Mouse (Mus musculus): ENCODE measurements around the gene Ddost. TPM values are rescaled to one million over a fixed set of nuclear protein-coding genes. Genes with fewer than 3 reads are reported as not detected.

The Ddost gene
- 203 and 212 TPM in 2 replicates for polyA plus RNA-seq (2015; fragmentation: Nextera tagmentation; extraction: Ambion mirVana)

DNA sequence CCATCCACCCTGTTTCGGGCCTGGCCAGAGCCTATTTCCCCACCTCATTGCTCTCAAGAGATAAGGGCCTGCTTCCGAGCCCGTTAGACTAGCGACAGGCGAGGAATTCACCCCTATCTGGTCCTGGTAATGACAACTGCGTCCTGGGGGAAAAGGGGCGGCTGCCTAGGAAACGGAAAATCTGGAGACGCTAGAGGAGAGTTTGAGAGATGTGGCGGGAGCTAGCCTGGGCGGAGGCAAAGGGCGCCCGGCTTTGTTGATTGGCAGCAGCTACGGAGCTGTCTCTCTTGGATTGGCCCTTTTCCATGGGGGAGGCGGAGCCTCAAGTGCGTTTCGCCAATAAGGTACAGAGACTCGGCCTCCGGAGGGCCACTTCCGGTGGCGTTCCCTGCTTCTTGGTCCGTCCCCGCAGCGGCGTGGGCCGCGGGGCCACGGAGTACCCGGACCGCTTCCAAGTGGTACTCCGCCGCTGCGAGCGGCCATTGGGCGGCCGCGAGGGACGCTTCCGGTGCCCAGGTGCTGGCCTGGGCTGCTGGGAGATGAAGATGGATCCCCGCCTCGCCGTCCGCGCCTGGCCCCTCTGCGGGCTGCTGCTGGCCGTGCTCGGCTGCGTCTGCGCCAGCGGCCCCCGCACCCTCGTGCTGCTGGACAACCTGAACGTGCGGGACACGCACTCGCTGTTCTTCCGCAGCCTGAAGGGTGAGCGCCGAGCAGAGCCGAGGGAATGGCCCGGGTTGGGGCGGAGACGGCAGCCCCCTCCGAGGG is at the start of gene Ddost:
Ddost (plus strand) TSS at position 391 of the 765 bp plus-strand sequence.
- H3K9ac ChIP-seq = peak within 1 kb of the TSS; percentile 96
- H3K4me1 ChIP-seq = peaks cover 33% of the 10 kb centered on the region
- peak within 1 kb of the TSS; percentile 91 for H3K4me2 ChIP-seq
- WGBS = under 1% methylated on average over 59 of the region's 64 CpGs
- no peaks in the 10 kb centered on the region for H3K9me3 ChIP-seq
- peak within 1 kb of the TSS; percentile 85 for H3K27ac ChIP-seq
- H3K27me3 ChIP-seq (replicated peaks) = no peaks in the 10 kb centered on the region
- peak; percentile 99 for ATAC-seq (replicated peaks)
- H3K4me3 ChIP-seq = peak within 1 kb of the TSS; percentile 99
- H3K36me3 ChIP-seq (replicated peaks) = peaks cover 4% of the 10 kb centered on the region; the same call in 1 of the 2 replicates

DNA sequence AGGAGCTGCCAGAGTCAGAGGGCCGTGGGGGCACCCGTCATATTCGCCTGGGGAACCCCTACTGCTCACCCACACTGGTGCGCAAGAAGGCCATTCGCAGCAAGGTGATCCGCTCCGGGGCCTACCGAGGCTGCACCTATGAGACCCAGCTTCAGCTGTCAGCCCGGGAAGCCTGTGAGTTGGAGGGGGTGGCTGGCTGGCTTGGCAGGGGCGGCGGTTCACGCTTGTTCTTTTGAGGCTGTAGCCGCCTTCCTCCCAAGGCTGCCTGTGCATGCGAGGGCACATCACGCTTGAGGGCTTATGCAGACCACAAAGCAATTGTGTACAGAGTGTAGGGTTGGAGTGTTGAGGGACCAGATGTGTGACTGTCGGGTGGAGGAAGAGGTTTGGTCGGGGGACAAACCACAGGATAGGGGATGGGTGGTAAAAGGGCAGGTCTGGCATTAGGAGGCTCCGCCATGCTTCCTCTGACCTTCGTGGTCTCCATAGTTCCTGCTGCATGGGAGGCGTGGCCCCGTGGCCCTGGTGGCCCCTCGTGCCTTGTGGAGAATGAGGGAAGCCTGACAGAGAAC is 47.3 kb upstream of the Ddost start:
- Histone ChIP-seq H3K4me1 (peaks cover 14% of the 10 kb centered on the region), H3K27me3 (replicated peaks) (peaks cover 3% of the 10 kb centered on the region; the same call in 1 of the 2 replicates), H3K4me2 (no peak overlapping the region), H3K4me3 (no peak overlapping the region), H3K9ac (no peak overlapping the region), H3K27ac (no peak overlapping the region), H3K36me3 (replicated peaks) (no peaks in the 10 kb centered on the region), H3K9me3 (no peaks in the 10 kb centered on the region)
- 82% methylated on average over 22 of the region's 22 CpGs for WGBS
- no peak for ATAC-seq (replicated peaks)

DNA sequence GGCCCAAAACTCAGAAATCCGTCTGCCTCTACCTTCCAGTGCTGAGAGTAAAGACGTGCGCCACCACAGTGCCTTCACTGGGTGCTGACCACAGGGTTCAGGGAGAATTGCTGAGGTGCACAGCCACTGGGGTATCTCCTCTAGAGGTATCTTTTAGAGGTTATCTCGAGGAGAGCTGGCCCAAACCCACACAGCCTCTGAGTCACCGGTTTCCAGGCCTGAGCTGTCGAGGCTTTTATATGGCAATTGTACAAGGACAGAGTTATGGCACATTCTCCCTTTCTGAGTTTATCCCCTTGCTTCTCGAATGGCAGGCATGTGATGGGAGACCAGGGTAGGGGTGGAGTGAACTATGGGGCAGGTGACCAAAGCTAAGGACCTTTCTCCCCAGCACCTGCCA is 45.9 kb upstream of the Ddost start:
- Histone ChIP-seq H3K4me1 (peaks cover 12% of the 10 kb centered on the region), H3K9ac (no peak overlapping the region), H3K4me3 (no peak overlapping the region), H3K4me2 (no peak overlapping the region), H3K27ac (no peak overlapping the region), H3K27me3 (replicated peaks) (peaks cover 5% of the 10 kb centered on the region; the same call in 1 of the 2 replicates), H3K36me3 (replicated peaks) (no peaks in the 10 kb centered on the region), H3K9me3 (no peaks in the 10 kb centered on the region)
- no peak for ATAC-seq (replicated peaks)
- 90% methylated on average over 7 of the region's 7 CpGs for whole genome bisulfite sequencing

DNA sequence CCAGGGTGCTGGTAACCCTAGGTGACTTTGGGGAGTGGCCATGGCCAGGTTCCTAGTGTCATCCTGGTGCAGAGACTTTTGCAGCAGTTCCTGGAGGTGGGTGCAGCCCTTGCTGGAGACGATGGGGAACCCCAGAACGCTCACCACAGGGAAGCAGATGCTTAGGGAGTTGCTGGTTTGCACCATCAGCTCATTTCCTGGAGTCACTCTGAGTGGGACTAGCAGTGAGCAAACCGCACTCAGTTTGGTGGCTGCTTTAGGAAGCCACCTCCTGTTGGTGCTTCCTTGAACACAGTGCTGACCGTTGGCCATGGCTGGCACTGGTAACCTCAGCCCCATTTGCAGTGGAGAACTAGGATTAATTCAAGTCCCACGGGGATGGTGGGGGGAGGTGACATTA is 45.0 kb upstream of the Ddost start:
- H3K4me3 ChIP-seq = no peak overlapping the region
- no peaks in the 10 kb centered on the region for H3K9me3 ChIP-seq
- peaks cover 12% of the 10 kb centered on the region for H3K4me1 ChIP-seq
- H3K27me3 ChIP-seq (replicated peaks) = 0 out of 2 replicates have a peak, but pooled peaks cover 9% of the 10 kb centered on the region
- 83% methylated on average over 5 of the region's 5 CpGs for WGBS
- no peak overlapping the region for H3K27ac ChIP-seq
- no peak overlapping the region for H3K4me2 ChIP-seq
- no peak for ATAC-seq (replicated peaks)
- H3K36me3 ChIP-seq (replicated peaks) = no peaks in the 10 kb centered on the region
- no peak overlapping the region for H3K9ac ChIP-seq

DNA sequence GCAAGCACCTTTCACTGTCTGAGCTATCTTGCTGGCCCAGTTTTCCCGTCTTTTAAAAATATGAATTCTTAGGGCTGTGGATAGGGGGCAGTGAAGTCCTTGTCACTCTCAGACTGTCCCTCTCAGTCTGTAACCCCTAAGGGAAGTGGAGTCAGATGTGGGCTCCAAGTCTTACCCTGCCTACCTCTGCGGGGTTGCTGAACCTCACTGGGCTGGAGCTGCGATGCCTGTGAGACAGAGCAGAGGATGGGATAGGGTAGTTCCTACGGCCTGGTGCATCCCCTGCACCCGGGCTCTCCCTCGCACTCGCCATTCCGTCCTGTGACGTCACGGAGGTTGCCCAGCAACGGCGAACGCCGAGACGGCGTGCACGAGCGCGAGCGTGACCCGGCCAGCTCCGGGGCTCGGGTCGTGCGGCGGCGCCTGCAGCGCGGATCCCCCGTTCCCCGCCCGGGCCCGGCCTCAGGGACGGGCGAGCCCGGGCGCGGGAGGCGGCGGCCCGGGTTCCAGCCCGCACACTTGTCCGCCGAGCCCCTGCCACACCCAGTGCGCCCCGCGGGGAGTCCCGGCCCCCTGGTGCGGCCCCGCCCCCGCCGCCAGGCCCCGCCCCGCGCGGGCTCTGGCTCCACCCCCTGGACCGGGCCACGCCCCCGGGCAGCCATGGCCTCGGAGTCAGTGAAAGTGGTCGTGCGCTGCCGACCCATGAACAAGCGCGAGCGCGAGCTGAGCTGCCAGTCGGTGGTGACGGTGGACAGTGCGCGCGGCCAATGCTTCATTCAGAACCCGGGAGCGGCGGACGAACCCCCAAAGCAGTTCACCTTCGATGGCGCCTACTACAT is 42.5 kb upstream of the Ddost start:
- Histone ChIP-seq H3K36me3 (replicated peaks) (no peaks in the 10 kb centered on the region), H3K9me3 (no peaks in the 10 kb centered on the region), H3K27ac (peak overlapping the region; percentile 76), H3K4me2 (peak overlapping the region; percentile 94), H3K9ac (peak overlapping the region; percentile 44), H3K4me1 (peaks cover 12% of the 10 kb centered on the region), H3K4me3 (peak overlapping the region; percentile 75), H3K27me3 (replicated peaks) (0 out of 2 replicates have a peak, but pooled peaks cover 10% of the 10 kb centered on the region)
- ATAC-seq (replicated peaks) = peak; percentile 91
- under 1% methylated on average over 77 of the region's 78 CpGs for WGBS

DNA sequence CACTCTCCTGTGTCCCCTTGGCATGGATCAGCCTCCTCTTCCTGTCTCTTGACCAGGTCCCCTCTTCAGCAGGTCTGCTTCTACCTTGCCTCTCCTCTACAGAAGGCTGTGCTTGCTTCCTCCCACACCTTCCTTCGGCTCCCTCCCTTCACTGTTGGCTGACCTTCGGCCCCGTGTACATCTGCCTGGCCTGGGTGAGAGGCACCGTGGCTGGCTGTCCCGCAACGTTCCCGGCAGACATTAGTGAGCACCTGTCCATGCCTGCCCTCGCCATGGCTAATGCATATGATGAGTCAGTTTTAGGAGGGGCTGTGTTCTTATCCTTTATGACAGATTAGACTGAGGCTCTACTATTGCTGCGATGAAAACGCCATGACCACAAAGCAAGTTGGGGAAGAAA is 36.7 kb upstream of the Ddost start:
- ATAC-seq (replicated peaks) = no peak
- H3K27ac ChIP-seq = no peak overlapping the region
- no peak overlapping the region for H3K4me2 ChIP-seq
- H3K4me3 ChIP-seq = no peak overlapping the region
- no peaks in the 10 kb centered on the region for H3K36me3 ChIP-seq (replicated peaks)
- peaks cover 11% of the 10 kb centered on the region for H3K4me1 ChIP-seq
- 92% methylated on average over 10 of the region's 10 CpGs for WGBS
- 0 out of 2 replicates have a peak, but pooled peaks cover 10% of the 10 kb centered on the region for H3K27me3 ChIP-seq (replicated peaks)
- H3K9ac ChIP-seq = no peak overlapping the region
- H3K9me3 ChIP-seq = no peaks in the 10 kb centered on the region

DNA sequence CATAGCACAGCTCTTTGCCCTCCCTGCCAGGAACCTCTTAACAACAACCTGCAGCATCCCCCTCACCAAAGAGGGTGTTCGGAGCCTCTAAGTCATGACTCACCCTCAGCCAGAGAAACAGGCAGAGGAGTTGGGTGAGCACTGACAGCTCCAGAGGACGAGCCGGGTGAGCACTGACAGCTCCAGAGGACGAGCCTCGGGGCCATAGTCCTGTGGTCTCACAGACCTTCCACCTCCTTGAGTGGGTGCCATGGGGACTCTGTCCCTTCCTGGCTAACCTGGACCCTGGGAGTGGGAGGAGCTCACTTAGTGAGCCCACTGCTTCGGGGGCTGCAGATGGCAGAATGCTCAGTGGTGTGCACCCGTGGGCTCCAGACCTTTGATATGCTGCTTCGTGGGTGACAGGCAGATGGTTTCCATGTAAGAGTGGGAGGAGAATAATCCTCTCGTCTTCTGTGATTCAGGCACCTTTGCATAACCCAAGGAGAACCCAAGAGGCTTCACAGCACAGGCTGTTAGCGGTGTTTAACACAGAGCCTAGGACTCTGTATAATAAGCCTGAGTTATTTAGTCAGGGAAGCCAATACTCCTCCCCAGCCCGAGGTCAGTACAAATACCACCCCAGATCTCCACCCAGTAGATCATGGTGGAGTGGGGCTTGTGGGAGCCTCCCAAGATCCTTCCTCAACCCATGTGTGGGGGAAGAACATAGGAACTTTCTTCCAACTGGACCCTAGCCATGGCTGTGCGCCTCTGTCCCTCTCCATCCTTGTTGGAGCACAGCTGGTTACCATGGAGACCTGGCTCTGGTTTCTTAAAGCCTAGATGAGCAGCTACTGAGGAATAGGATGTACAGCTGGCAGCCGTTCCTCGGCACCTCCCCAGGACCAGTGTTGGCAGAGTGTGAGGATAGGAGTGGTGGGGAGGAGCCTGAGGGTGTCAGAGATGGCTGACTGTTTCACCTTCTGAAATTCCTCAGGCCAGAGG is 32.2 kb upstream of the Ddost start:
- H3K36me3 ChIP-seq (replicated peaks) = no peaks in the 10 kb centered on the region
- no peak overlapping the region for H3K9ac ChIP-seq
- H3K4me2 ChIP-seq = no peak overlapping the region
- H3K4me1 ChIP-seq = peaks cover 9% of the 10 kb centered on the region; the same call in 1 of the 2 replicates
- H3K9me3 ChIP-seq = no peaks in the 10 kb centered on the region
- no peaks in the 10 kb centered on the region for H3K27me3 ChIP-seq (replicated peaks)
- H3K4me3 ChIP-seq = no peak overlapping the region
- no peak overlapping the region for H3K27ac ChIP-seq
- no peak for ATAC-seq (replicated peaks)
- WGBS = 70% methylated on average over 14 of the region's 14 CpGs

DNA sequence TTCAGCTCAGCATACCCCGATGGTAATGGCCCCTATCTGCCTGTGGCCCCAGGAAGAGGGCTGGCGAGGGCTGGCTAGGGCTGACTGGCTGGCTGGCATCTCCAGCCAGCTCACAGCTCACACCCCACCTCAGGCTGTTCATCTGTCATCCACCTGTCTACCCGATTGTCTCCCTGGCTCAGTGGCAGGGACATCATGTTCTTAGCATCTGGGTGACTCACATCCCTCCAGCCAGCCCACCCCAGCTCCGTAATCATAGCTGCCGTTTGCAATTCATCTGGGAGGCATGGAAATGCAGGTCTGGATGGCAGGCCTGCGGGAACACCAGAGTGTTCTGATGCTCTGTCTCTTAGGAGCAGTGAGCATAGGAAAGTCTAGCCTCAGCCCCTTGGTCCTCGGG is 26.2 kb upstream of the Ddost start:
- ATAC-seq (replicated peaks) = no peak
- WGBS = 75% methylated on average over 7 of the region's 7 CpGs

DNA sequence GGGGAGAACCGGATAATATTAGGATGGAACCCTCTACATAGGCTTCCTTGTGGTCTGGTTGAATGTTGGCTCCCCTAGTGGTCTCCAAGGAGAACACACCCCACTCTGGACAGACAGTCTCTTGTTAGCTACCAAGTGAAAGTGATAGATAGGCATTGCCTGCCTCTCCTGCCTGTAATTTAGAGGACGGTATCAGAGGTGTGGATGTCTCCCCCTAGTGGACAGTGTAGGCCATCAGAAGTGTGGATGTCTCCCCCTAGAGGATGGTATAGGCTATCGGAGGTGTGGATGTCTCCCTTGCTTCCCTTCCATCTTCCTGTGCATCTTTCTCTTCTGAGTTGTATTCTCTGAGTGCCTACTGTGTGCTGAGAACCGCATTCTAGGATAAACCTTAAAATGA is 21.7 kb upstream of the Ddost start:
- no peak for ATAC-seq (replicated peaks)
- 23% methylated on average over 4 of the region's 4 CpGs for WGBS
- no peaks in the 10 kb centered on the region for H3K4me1 ChIP-seq
- no peaks in the 10 kb centered on the region for H3K36me3 ChIP-seq (replicated peaks)
- no peak overlapping the region for H3K27ac ChIP-seq
- H3K27me3 ChIP-seq (replicated peaks) = no peaks in the 10 kb centered on the region
- H3K9me3 ChIP-seq = no peaks in the 10 kb centered on the region
- no peak overlapping the region for H3K4me3 ChIP-seq
- H3K4me2 ChIP-seq = no peak overlapping the region
- H3K9ac ChIP-seq = no peak overlapping the region

More for the DNA sequence above, 26.2 kb upstream of the Ddost start:
- H3K4me3 ChIP-seq = no peak overlapping the region
- H3K27ac ChIP-seq = no peak overlapping the region
- no peak overlapping the region for H3K9ac ChIP-seq
- no peaks in the 10 kb centered on the region for H3K27me3 ChIP-seq (replicated peaks)
- no peak overlapping the region for H3K4me2 ChIP-seq
- H3K36me3 ChIP-seq (replicated peaks) = no peaks in the 10 kb centered on the region
- H3K4me1 ChIP-seq = no peaks in the 10 kb centered on the region
- H3K9me3 ChIP-seq = no peaks in the 10 kb centered on the region

DNA sequence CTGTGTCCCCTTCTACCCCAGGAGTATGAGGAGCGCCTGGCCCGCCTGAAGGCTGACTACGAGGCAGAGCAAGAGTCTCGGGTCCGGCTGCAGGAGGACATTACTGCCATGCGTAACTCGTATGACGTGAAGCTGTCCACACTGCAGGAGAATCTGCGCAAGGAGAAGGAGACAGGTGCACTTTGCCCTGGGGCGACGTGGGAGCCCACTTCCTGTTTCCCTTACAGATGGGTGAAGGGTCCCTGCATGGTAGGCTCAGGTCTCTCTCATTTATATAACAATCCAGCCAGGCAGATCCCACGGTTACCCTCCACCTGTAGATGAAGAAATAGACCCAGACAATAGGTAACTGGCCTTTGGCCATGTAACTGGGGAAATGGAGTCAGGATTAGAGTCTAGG is 18.1 kb upstream of the Ddost start:
- Histone ChIP-seq H3K4me1 (no peaks in the 10 kb centered on the region), H3K36me3 (replicated peaks) (no peaks in the 10 kb centered on the region), H3K9ac (no peak overlapping the region), H3K27me3 (replicated peaks) (no peaks in the 10 kb centered on the region), H3K27ac (no peak overlapping the region), H3K4me3 (no peak overlapping the region), H3K4me2 (no peak overlapping the region), H3K9me3 (no peaks in the 10 kb centered on the region)
- ATAC-seq (replicated peaks) = no peak
- WGBS = 88% methylated on average over 12 of the region's 12 CpGs

DNA sequence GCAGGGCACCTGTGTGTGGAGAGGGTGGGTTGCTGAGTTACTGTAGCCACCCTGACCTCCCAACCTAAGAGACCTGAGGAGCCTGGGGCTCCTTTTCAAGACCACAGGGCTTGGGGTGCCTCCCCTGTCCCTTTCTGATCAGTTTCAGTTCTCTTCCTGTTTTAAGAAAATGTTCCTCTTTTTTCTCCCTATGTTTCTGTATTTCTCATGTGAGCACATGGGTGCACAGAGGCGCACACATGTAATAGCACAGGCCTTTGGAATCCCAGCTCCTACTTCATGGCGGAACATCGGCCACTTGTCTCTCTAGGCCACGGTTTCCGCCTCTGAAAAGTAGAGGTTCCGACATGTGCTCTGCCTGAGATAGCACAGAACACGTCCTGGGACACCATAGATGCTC is 15.8 kb upstream of the Ddost start:
- no peaks in the 10 kb centered on the region for H3K36me3 ChIP-seq (replicated peaks)
- whole genome bisulfite sequencing = 82% methylated on average over 7 of the region's 7 CpGs
- H3K9ac ChIP-seq = no peak overlapping the region
- peaks cover 5% of the 10 kb centered on the region; the same call in 1 of the 2 replicates for H3K4me1 ChIP-seq
- no peak overlapping the region for H3K27ac ChIP-seq
- no peak overlapping the region for H3K4me2 ChIP-seq
- H3K4me3 ChIP-seq = no peak overlapping the region
- H3K9me3 ChIP-seq = no peaks in the 10 kb centered on the region
- H3K27me3 ChIP-seq (replicated peaks) = no peaks in the 10 kb centered on the region
- ATAC-seq (replicated peaks) = no peak
